Mouse (Mus musculus) embryonic facial prominence, embryonic 15.5 days (tissue): ENCODE measurements at regions not wholly inside any gene's neighbourhood (a gene's known extent, or its start where the extent isn't known, plus 50 kb on each side); places are given as distances from the start of the nearest gene placed in this dataset.
A peak's percentile ranks its signal among the peaks of the same experiment; 100 is the strongest.

ENCODE experiments used
- ATAC-seq: fragments of 200-750 bp; cut with Nextera tagmentation; 2 replicates; pipeline ENCODE4 v1.8.0; 2017; ENCODE audit warnings: low read depth, moderate TSS enrichment; ENCODE audit not compliant: insufficient number of reproducible peaks, low FRiP score, low TSS enrichment
- H3K27ac ChIP-seq: fragments of 300-500 bp; sonication (generic); replicated peaks from 2 replicates; pipeline ENCODE4 v1.5.1; 2015; ENCODE audit warnings: mild to moderate bottlenecking, inconsistent platforms
- H3K27me3 ChIP-seq: fragments of 300-500 bp; sonication (generic); 2 replicates; pipeline ENCODE4 v1.6.1; 2015; ENCODE audit warnings: inconsistent platforms
- H3K36me3 ChIP-seq: fragments of 300-500 bp; sonication (generic); 2 replicates; pipeline ENCODE4 v1.6.1; 2015; ENCODE audit warnings: mild to moderate bottlenecking, inconsistent platforms
- H3K4me1 ChIP-seq: fragments of 300-500 bp; sonication (generic); 2 replicates; pipeline ENCODE4 v1.6.1; 2015; ENCODE audit warnings: inconsistent platforms
- H3K4me2 ChIP-seq: fragments of 300-500 bp; sonication (generic); replicated peaks from 2 replicates; pipeline ENCODE4 v1.6.1; 2015; ENCODE audit warnings: mild to moderate bottlenecking, inconsistent platforms
- H3K4me3 ChIP-seq: fragments of 300-500 bp; sonication (generic); replicated peaks from 2 replicates; pipeline ENCODE4 v1.5.1; 2015; ENCODE audit warnings: mild to moderate bottlenecking, inconsistent platforms
- H3K9ac ChIP-seq: fragments of 300-500 bp; sonication (generic); 2 replicates; pipeline ENCODE4 v1.6.1; 2015; ENCODE audit warnings: inconsistent platforms
- H3K9me3 ChIP-seq: fragments of 300-500 bp; sonication (generic); replicated peaks from 2 replicates; pipeline ENCODE4 v1.6.1; 2016; ENCODE audit warnings: inconsistent platforms
- WGBS: fragments of 180-500 bp; shearing (Covaris S2); methylation state at CpG from one replicate; pipeline ENCODE4 v1.1.7; 2015; 5-methylcytosine and 5-hydroxymethylcytosine counted together

GRCm38 (mm10) chr17:45863031-45863430 is 129.4 kb upstream of the 1600014C23Rik start:
- Histone ChIP-seq H3K4me2 (no peak overlapping the region), H3K36me3 (no peaks in the 10 kb centered on the region), H3K27me3 (peaks cover 3% of the 10 kb centered on the region; the same call in 1 of the 2 replicates), H3K27ac (no peak overlapping the region), H3K4me1 (peaks cover 19% of the 10 kb centered on the region), H3K9me3 (no peaks in the 10 kb centered on the region), H3K4me3 (no peak overlapping the region), H3K9ac (no peak overlapping the region)
- WGBS, result 71% methylated on average over 3 of the region's 3 CpGs
- no peak for ATAC-seq

GRCm38 (mm10) chr17:45859441-45859840 is 125.8 kb upstream of the 1600014C23Rik start:
- 85% methylated on average over 5 of the region's 5 CpGs for WGBS
- Histone ChIP-seq H3K4me1 (no peaks in the 10 kb centered on the region), H3K9me3 (no peaks in the 10 kb centered on the region), H3K27me3 (no peaks in the 10 kb centered on the region), H3K9ac (no peak overlapping the region), H3K27ac (no peak overlapping the region), H3K4me2 (no peak overlapping the region), H3K4me3 (no peak overlapping the region), H3K36me3 (no peaks in the 10 kb centered on the region)
- ATAC-seq, result no peak

- ATAC-seq, result no peak
- H3K9ac ChIP-seq, result no peak overlapping the region
- no peaks in the 10 kb centered on the region for H3K36me3 ChIP-seq
- H3K27me3 ChIP-seq, result no peaks in the 10 kb centered on the region
- H3K9me3 ChIP-seq, result no peaks in the 10 kb centered on the region
- no peak overlapping the region for H3K4me2 ChIP-seq
- H3K4me3 ChIP-seq, result no peak overlapping the region
- no peak overlapping the region for H3K27ac ChIP-seq
- 82% methylated on average over 21 of the region's 21 CpGs for WGBS
- H3K4me1 ChIP-seq, result no peaks in the 10 kb centered on the region
These were observed 120.4 kb upstream of the 1600014C23Rik start for GRCm38 (mm10) chr17:45853931-45854653.

- no peak overlapping the region for H3K27ac ChIP-seq
- 51% methylated on average over 5 of the region's 5 CpGs for whole genome bisulfite sequencing
- ATAC-seq, result no peak
- no peak overlapping the region for H3K4me2 ChIP-seq
- no peaks in the 10 kb centered on the region for H3K9me3 ChIP-seq
- no peaks in the 10 kb centered on the region for H3K27me3 ChIP-seq
- no peak overlapping the region for H3K4me3 ChIP-seq
- H3K4me1 ChIP-seq, result no peaks in the 10 kb centered on the region
- no peaks in the 10 kb centered on the region for H3K36me3 ChIP-seq
- H3K9ac ChIP-seq, result no peak overlapping the region
These were observed 118.8 kb upstream of the 1600014C23Rik start for GRCm38 (mm10) chr17:45852402-45852801.

GRCm38 (mm10) chr17:45851723-45852396 is 118.2 kb upstream of the 1600014C23Rik start:
- H3K9me3 ChIP-seq, result no peaks in the 10 kb centered on the region
- H3K27ac ChIP-seq, result no peak overlapping the region
- WGBS, result 42% methylated on average over 8 of the region's 8 CpGs
- H3K4me1 ChIP-seq, result no peaks in the 10 kb centered on the region
- no peak overlapping the region for H3K4me3 ChIP-seq
- ATAC-seq, result no peak
- no peak overlapping the region for H3K4me2 ChIP-seq
- H3K27me3 ChIP-seq, result no peaks in the 10 kb centered on the region
- no peak overlapping the region for H3K9ac ChIP-seq
- no peaks in the 10 kb centered on the region for H3K36me3 ChIP-seq

- H3K4me3 ChIP-seq, result no peak overlapping the region
- H3K4me1 ChIP-seq, result no peaks in the 10 kb centered on the region
- no peak overlapping the region for H3K4me2 ChIP-seq
- WGBS, result 89% methylated on average over 6 of the region's 6 CpGs
- no peaks in the 10 kb centered on the region for H3K36me3 ChIP-seq
- ATAC-seq, result no peak
- H3K27ac ChIP-seq, result no peak overlapping the region
- peaks cover 3% of the 10 kb centered on the region for H3K9me3 ChIP-seq
- no peaks in the 10 kb centered on the region for H3K27me3 ChIP-seq
- H3K9ac ChIP-seq, result no peak overlapping the region
These were observed 117.3 kb upstream of the 1600014C23Rik start for GRCm38 (mm10) chr17:45850976-45851375.

GRCm38 (mm10) chr17:45850174-45850573 is 116.5 kb upstream of the 1600014C23Rik start:
- H3K9me3 ChIP-seq, result peaks cover 5% of the 10 kb centered on the region
- WGBS, result 73% methylated on average over 5 of the region's 5 CpGs
- no peak overlapping the region for H3K4me3 ChIP-seq
- H3K4me1 ChIP-seq, result no peaks in the 10 kb centered on the region
- H3K9ac ChIP-seq, result no peak overlapping the region
- no peak overlapping the region for H3K27ac ChIP-seq
- ATAC-seq, result no peak
- no peak overlapping the region for H3K4me2 ChIP-seq
- no peaks in the 10 kb centered on the region for H3K27me3 ChIP-seq
- no peaks in the 10 kb centered on the region for H3K36me3 ChIP-seq

GRCm38 (mm10) chr17:45848605-45849004 is 115.0 kb upstream of the 1600014C23Rik start:
- Histone ChIP-seq H3K9me3 (peaks cover 5% of the 10 kb centered on the region), H3K27ac (no peak overlapping the region), H3K4me1 (no peaks in the 10 kb centered on the region), H3K4me2 (no peak overlapping the region), H3K4me3 (no peak overlapping the region), H3K36me3 (no peaks in the 10 kb centered on the region), H3K9ac (no peak overlapping the region), H3K27me3 (no peaks in the 10 kb centered on the region)
- WGBS, result 21% methylated on average over 8 of the region's 8 CpGs
- 0 out of 2 replicates have a peak, but pooled peaks have one; percentile 44 for ATAC-seq

- H3K9me3 ChIP-seq, result peaks cover 5% of the 10 kb centered on the region
- no peak overlapping the region for H3K4me2 ChIP-seq
- H3K36me3 ChIP-seq, result no peaks in the 10 kb centered on the region
- H3K4me3 ChIP-seq, result no peak overlapping the region
- ATAC-seq, result no peak
- H3K27ac ChIP-seq, result no peak overlapping the region
- H3K4me1 ChIP-seq, result no peaks in the 10 kb centered on the region
- H3K27me3 ChIP-seq, result no peaks in the 10 kb centered on the region
- WGBS, result 82% methylated on average over 14 of the region's 14 CpGs
- no peak overlapping the region for H3K9ac ChIP-seq
These were observed 114.2 kb upstream of the 1600014C23Rik start for GRCm38 (mm10) chr17:45847701-45848378.

GRCm38 (mm10) chr17:45845832-45846231 is 112.2 kb upstream of the 1600014C23Rik start:
- no peak overlapping the region for H3K4me2 ChIP-seq
- ATAC-seq, result no peak
- H3K36me3 ChIP-seq, result no peaks in the 10 kb centered on the region
- no peak overlapping the region for H3K9ac ChIP-seq
- no peak overlapping the region for H3K27ac ChIP-seq
- no peaks in the 10 kb centered on the region for H3K27me3 ChIP-seq
- 89% methylated on average over 5 of the region's 5 CpGs for WGBS
- no peaks in the 10 kb centered on the region for H3K4me1 ChIP-seq
- H3K9me3 ChIP-seq, result peaks cover 5% of the 10 kb centered on the region
- no peak overlapping the region for H3K4me3 ChIP-seq

- H3K9ac ChIP-seq, result no peak overlapping the region
- H3K4me1 ChIP-seq, result peaks cover 16% of the 10 kb centered on the region
- no peak for ATAC-seq
- H3K9me3 ChIP-seq, result no peaks in the 10 kb centered on the region
- H3K27ac ChIP-seq, result no peak overlapping the region
- no peaks in the 10 kb centered on the region for H3K27me3 ChIP-seq
- H3K4me2 ChIP-seq, result no peak overlapping the region
- no peaks in the 10 kb centered on the region for H3K36me3 ChIP-seq
- WGBS, result 56% methylated on average over 7 of the region's 7 CpGs
- H3K4me3 ChIP-seq, result no peak overlapping the region
These were observed 103.1 kb upstream of the 1600014C23Rik start for GRCm38 (mm10) chr17:45836731-45837130.
